25 mouse cellular contexts compared by ENCODE assay signal in genomic region chr1:72490801-72491200, GRCm38 (mm10). TPM values are rescaled to one million over a fixed set of nuclear protein-coding genes. Genes with fewer than 3 reads are reported as not detected.
A peak's percentile ranks its signal among the peaks of the same experiment; 100 is the strongest.
DNase-seq lines count a peak whose midpoint lies in the region; ATAC-seq lines count a peak whose summit lies in the region.
"Had no signal": no experiment of that assay in that cellular context is flagged by ENCODE, and none has a peak within 500 bp of the region (broad histone marks: within the 10 kb centered on the region; RNA-seq: fewer than 3 reads in every experiment).

No protein-coding gene starts in this region.

- WGBS in midbrain, embryonic 14.5 days: 53% methylated on average over 3 of the region's 3 CpGs
- WGBS in midbrain, embryonic 16.5 days: 46% methylated on average over 3 of the region's 3 CpGs
- 47% methylated on average over 3 of the region's 3 CpGs for WGBS in embryonic facial prominence, embryonic 10.5 days

- peaks cover 4% of the 10 kb centered on the region for H3K4me1 ChIP-seq in midbrain, embryonic 14.5 days (ENCODE audit: control insufficient read depth, insufficient read depth, low read length)
- peaks cover 5% of the 10 kb centered on the region; the same call in 1 of the 2 replicates for H3K4me1 ChIP-seq in midbrain, embryonic 16.5 days (ENCODE audit: control insufficient read depth, insufficient read depth, low read length)
- peaks cover 18% of the 10 kb centered on the region for H3K4me1 ChIP-seq in embryonic facial prominence, embryonic 10.5 days
- H3K4me1 ChIP-seq: intestine, embryonic 15.5 days had no signal

- peak; percentile 75 for DNase-seq in heart, adult 11 months
- DNase-seq in heart, postnatal 10 days: no peak
- no peak for DNase-seq in midbrain, embryonic 14.5 days
- peak; percentile 70 for DNase-seq in R1 (ENCODE audit: low read depth, low spot score)
- DNase-seq in layer of hippocampus, adult 18-20 months (ENCODE audit: low spot score in 2 of 2): no peak
- DNase-seq in embryonic facial prominence, embryonic 10.5 days (ENCODE audit: low spot score): no peak
- DNase-seq: adrenal gland, adult 8-10 months; adrenal gland, postnatal 36 days; cerebellum, adult 11 months; cerebellum, adult 8-10 months; gastrocnemius, adult 2 months; gastrocnemius, postnatal 25 days; heart, postnatal 4 days; kidney, adult 18-20 months had no signal

- no peaks in the 10 kb centered on the region for H3K9me3 ChIP-seq in midbrain, embryonic 14.5 days (ENCODE audit: control insufficient read depth, low read length)
- no peaks in the 10 kb centered on the region for H3K9me3 ChIP-seq in midbrain, embryonic 16.5 days (replicated peaks; ENCODE audit: control insufficient read depth, low read length, poor library complexity, severe bottlenecking)
- H3K9me3 ChIP-seq in embryonic facial prominence, embryonic 10.5 days: no peaks in the 10 kb centered on the region
- H3K9me3 ChIP-seq: embryonic facial prominence, embryonic 13.5 days; forebrain, embryonic 15.5 days; heart, embryonic 13.5 days; intestine, embryonic 15.5 days had no signal

- no peaks in the 10 kb centered on the region for H3K36me3 ChIP-seq in midbrain, embryonic 14.5 days (ENCODE audit: control insufficient read depth, insufficient read depth, low read length)
- H3K36me3 ChIP-seq in midbrain, embryonic 16.5 days (ENCODE audit: control insufficient read depth, insufficient read depth, low read length): no peaks in the 10 kb centered on the region
- no peaks in the 10 kb centered on the region for H3K36me3 ChIP-seq in embryonic facial prominence, embryonic 10.5 days (replicated peaks)
- H3K36me3 ChIP-seq: embryonic facial prominence, embryonic 13.5 days; forebrain, embryonic 15.5 days; heart, embryonic 13.5 days; intestine, embryonic 15.5 days had no signal

- H3K27ac ChIP-seq in midbrain, embryonic 14.5 days (replicated peaks; ENCODE audit: low read depth, low read length): 0 out of 2 replicates have a peak overlapping the region, but pooled peaks have one; percentile 26
- H3K27ac ChIP-seq in midbrain, embryonic 16.5 days (ENCODE audit: low read length): no peak overlapping the region
- H3K27ac ChIP-seq in embryonic facial prominence, embryonic 10.5 days (replicated peaks): no peak overlapping the region
- H3K27ac ChIP-seq: embryonic facial prominence, embryonic 13.5 days; forebrain, embryonic 15.5 days; gastrocnemius, adult 2 months; heart, embryonic 13.5 days; hindbrain, embryonic 14.5 days; intestine, embryonic 15.5 days had no signal

- no peak overlapping the region for H3K4me2 ChIP-seq in midbrain, embryonic 14.5 days (ENCODE audit: low read length)
- H3K4me2 ChIP-seq in midbrain, embryonic 16.5 days (ENCODE audit: low read length): no peak overlapping the region
- H3K4me2 ChIP-seq: embryonic facial prominence, embryonic 13.5 days; forebrain, embryonic 15.5 days; heart, embryonic 13.5 days; hindbrain, embryonic 14.5 days; intestine, embryonic 15.5 days had no signal

- H3K27me3 ChIP-seq in midbrain, embryonic 14.5 days (ENCODE audit: control insufficient read depth, insufficient read depth, low read length): no peaks in the 10 kb centered on the region
- H3K27me3 ChIP-seq in midbrain, embryonic 16.5 days (ENCODE audit: control insufficient read depth, insufficient read depth, low read depth, low read length): no peaks in the 10 kb centered on the region
- H3K27me3 ChIP-seq in embryonic facial prominence, embryonic 10.5 days (replicated peaks; ENCODE audit: low read depth, poor library complexity, severe bottlenecking): no peaks in the 10 kb centered on the region
- H3K27me3 ChIP-seq: CH12.LX; embryonic facial prominence, embryonic 13.5 days; forebrain, embryonic 15.5 days; heart, embryonic 13.5 days; intestine, embryonic 15.5 days had no signal

- ATAC-seq in midbrain, embryonic 14.5 days (ENCODE audit: low FRiP score, low TSS enrichment): no peak
- no peak for ATAC-seq in midbrain, embryonic 16.5 days
- ATAC-seq: forebrain, embryonic 15.5 days; intestine, embryonic 15.5 days; Patski had no signal

- no peak overlapping the region for H3K9ac ChIP-seq in midbrain, embryonic 14.5 days (replicated peaks; ENCODE audit: low read length)
- no peak overlapping the region for H3K9ac ChIP-seq in midbrain, embryonic 16.5 days (ENCODE audit: low read depth, low read length)
- H3K9ac ChIP-seq: embryonic facial prominence, embryonic 13.5 days; forebrain, embryonic 15.5 days; heart, embryonic 13.5 days; hindbrain, embryonic 14.5 days; intestine, embryonic 15.5 days had no signal

- intact Hi-C loops in heart, postnatal 10 days (cut with DNase I): no loop called here

- no peak overlapping the region for H3K4me3 ChIP-seq in midbrain, embryonic 14.5 days (replicated peaks; ENCODE audit: low read depth, low read length)
- H3K4me3 ChIP-seq in midbrain, embryonic 16.5 days (ENCODE audit: low read depth, low read length): no peak overlapping the region
- H3K4me3 ChIP-seq in embryonic facial prominence, embryonic 10.5 days: no peak overlapping the region
- H3K4me3 ChIP-seq: embryonic facial prominence, embryonic 13.5 days; forebrain, embryonic 15.5 days; gastrocnemius, adult 2 months; heart, embryonic 13.5 days; intestine, embryonic 15.5 days had no signal

RNA-seq across cellular contexts. Expression of gene March4, which starts 45.9 kb away (rescaled TPM):
- not detected for total RNA-seq in heart, postnatal 10 days (2021)
- polyA plus RNA-seq in midbrain, embryonic 14.5 days (2014; fragmentation: Nextera tagmentation; extraction: Ambion mirVana): 5.2 and 5.7 TPM in 2 replicates
- 7.9 and 8.0 TPM in 2 replicates for polyA plus RNA-seq in midbrain, embryonic 16.5 days (2015; fragmentation: Nextera tagmentation; extraction: Ambion mirVana)
- total RNA-seq in layer of hippocampus, adult 18-20 months (2021): 10 to 100 TPM; 15.7 to 17.2 TPM
- not detected in 2 replicates for polyA plus RNA-seq in embryonic facial prominence, embryonic 10.5 days (2016; fragmentation: Nextera tagmentation; extraction: Ambion mirVana)
- total RNA-seq: common myeloid progenitor, adult 5-6 weeks; granulocyte monocyte progenitor cell, adult 5-6 weeks; heart, postnatal 4 days had no signal
- polyA plus RNA-seq: heart, embryonic 13.5 days; heart, postnatal 0 days had no signal

Comparison
In these comparisons a context has a peak if more than half of its experiments do, and no peak if none do; other contexts are left out.
1. DNase-seq: peak in heart, adult 11 months (single experiment) and R1 (single experiment); none in heart, postnatal 10 days (0 of 2), midbrain, embryonic 14.5 days (single experiment), layer of hippocampus, adult 18-20 months (0 of 2) and embryonic facial prominence, embryonic 10.5 days (single experiment).